Mouse (Mus musculus): ENCODE results near the gene Bicd1. TPM values are rescaled to one million over a fixed set of nuclear protein-coding genes. Genes with fewer than 3 reads are reported as not detected.
"Not testable (repeated sequence)": the region's sequence is repeated elsewhere in the genome, so short reads cannot be mapped to it uniquely, and the experiment has no call there.

The Bicd1 gene
- polyA plus RNA-seq, 1 experiment: 1.0 TPM

- no peak overlapping the region for H3ac ChIP-seq (ENCODE audit: control insufficient read depth, insufficient read length)
- H3K27me3 ChIP-seq (ENCODE audit: control insufficient read depth, insufficient read depth, insufficient read length): no peaks in the 10 kb centered on the region
- TF ChIP-seq MYOD1 (IDR thresholded peaks at IDR 0.05; ENCODE audit: control insufficient read depth in 1 of 3, insufficient read length in 2 of 3, low read depth in 2 of 3): no peak
- TF ChIP-seq TCF12 (IDR thresholded peaks at IDR 0.05; ENCODE audit: insufficient read depth, poor library complexity, severe bottlenecking): no peak
- TF ChIP-seq POLR2AphosphoS2 (IDR thresholded peaks at IDR 0.05; ENCODE audit: insufficient read length, low read depth): no peak
- no peak for TF ChIP-seq CEBPB (IDR thresholded peaks at IDR 0.05; ENCODE audit: insufficient read depth, poor library complexity, severe bottlenecking)
- TF ChIP-seq TCF3 (IDR thresholded peaks at IDR 0.05; ENCODE audit: insufficient read length, low read depth): no peak
- no peak for TF ChIP-seq POLR2A (IDR thresholded peaks at IDR 0.05; ENCODE audit: insufficient read length, low read depth)
- no peak for TF ChIP-seq SRF (IDR thresholded peaks at IDR 0.05; ENCODE audit: control insufficient read depth, insufficient read length, low read depth)
- no peak for TF ChIP-seq E2F4 (IDR thresholded peaks at IDR 0.05; ENCODE audit: insufficient read depth)
- no peak for TF ChIP-seq USF1 (IDR thresholded peaks at IDR 0.05; ENCODE audit: low read depth)
- TF ChIP-seq REST (IDR thresholded peaks at IDR 0.05; ENCODE audit: insufficient read depth, insufficient read length): no peak
- TF ChIP-seq MYOG (IDR thresholded peaks at IDR 0.05; ENCODE audit: control insufficient read depth in 1 of 3, insufficient read depth in 1 of 3, insufficient read length in 2 of 3, low read depth in 2 of 3): no peak
- TF ChIP-seq MAX (IDR thresholded peaks at IDR 0.05; ENCODE audit: low read depth): no peak
- H3K4me3 ChIP-seq: no peak overlapping the region
- H3K36me3 ChIP-seq (ENCODE audit: control insufficient read depth, insufficient read depth): no peaks in the 10 kb centered on the region
- H3K4me2 ChIP-seq (ENCODE audit: low read depth): no peak overlapping the region
- no peaks in the 10 kb centered on the region for H3K79me2 ChIP-seq (ENCODE audit: control insufficient read depth, insufficient read depth)
These were observed 48.6 kb downstream of the Bicd1 start for GRCm38 (mm10) chr6:149457324-149457723.

DNA sequence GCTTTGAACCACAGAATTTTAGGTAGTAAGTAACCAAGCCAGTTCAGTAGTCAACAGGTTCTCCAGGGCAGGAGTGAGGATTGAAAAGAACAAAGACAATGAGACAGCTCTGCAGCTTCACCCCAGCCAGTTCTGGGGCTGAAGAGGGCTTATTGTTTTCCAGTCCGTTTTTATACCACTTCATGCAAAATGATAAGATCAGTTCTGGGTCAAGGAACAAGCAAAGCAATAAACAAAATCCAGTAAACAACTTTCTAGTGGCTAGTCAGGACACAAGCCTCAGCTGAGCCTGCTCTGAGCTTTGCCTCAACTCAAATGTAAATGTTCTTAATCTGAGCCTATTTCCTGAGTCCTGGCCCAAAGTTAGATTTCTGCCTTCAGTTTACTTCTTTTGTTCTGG lies 52.3 kb downstream of the Bicd1 start:
- no peaks in the 10 kb centered on the region for H3K36me3 ChIP-seq (ENCODE audit: control insufficient read depth, insufficient read depth)
- TF ChIP-seq POLR2AphosphoS2 (IDR thresholded peaks at IDR 0.05; ENCODE audit: insufficient read length, low read depth) (no peak), MYOD1 (IDR thresholded peaks at IDR 0.05; ENCODE audit: control insufficient read depth in 1 of 3, insufficient read length in 2 of 3, low read depth in 2 of 3) (no peak), SRF (IDR thresholded peaks at IDR 0.05; ENCODE audit: control insufficient read depth, insufficient read length, low read depth) (no peak), MYOG (IDR thresholded peaks at IDR 0.05; ENCODE audit: control insufficient read depth in 1 of 3, insufficient read depth in 1 of 3, insufficient read length in 2 of 3, low read depth in 2 of 3) (no peak), USF1 (IDR thresholded peaks at IDR 0.05; ENCODE audit: low read depth) (no peak), TCF12 (IDR thresholded peaks at IDR 0.05; ENCODE audit: insufficient read depth, poor library complexity, severe bottlenecking) (no peak), E2F4 (IDR thresholded peaks at IDR 0.05; ENCODE audit: insufficient read depth) (no peak), TCF3 (IDR thresholded peaks at IDR 0.05; ENCODE audit: insufficient read length, low read depth) (no peak), MAX (IDR thresholded peaks at IDR 0.05; ENCODE audit: low read depth) (no peak), CEBPB (IDR thresholded peaks at IDR 0.05; ENCODE audit: insufficient read depth, poor library complexity, severe bottlenecking) (no peak), REST (IDR thresholded peaks at IDR 0.05; ENCODE audit: insufficient read depth, insufficient read length) (no peak), POLR2A (IDR thresholded peaks at IDR 0.05; ENCODE audit: insufficient read length, low read depth) (no peak)
- H3K4me3 ChIP-seq: no peak overlapping the region
- no peaks in the 10 kb centered on the region for H3K79me2 ChIP-seq (ENCODE audit: control insufficient read depth, insufficient read depth)
- H3ac ChIP-seq (ENCODE audit: control insufficient read depth, insufficient read length): no peak overlapping the region
- no peaks in the 10 kb centered on the region for H3K27me3 ChIP-seq (ENCODE audit: control insufficient read depth, insufficient read depth, insufficient read length)
- H3K4me2 ChIP-seq (ENCODE audit: low read depth): no peak overlapping the region

GRCm38 (mm10) chr6:149471477-149471876 lies 62.8 kb downstream of the Bicd1 start:
- no peak overlapping the region for H3K4me2 ChIP-seq (ENCODE audit: low read depth)

DNA sequence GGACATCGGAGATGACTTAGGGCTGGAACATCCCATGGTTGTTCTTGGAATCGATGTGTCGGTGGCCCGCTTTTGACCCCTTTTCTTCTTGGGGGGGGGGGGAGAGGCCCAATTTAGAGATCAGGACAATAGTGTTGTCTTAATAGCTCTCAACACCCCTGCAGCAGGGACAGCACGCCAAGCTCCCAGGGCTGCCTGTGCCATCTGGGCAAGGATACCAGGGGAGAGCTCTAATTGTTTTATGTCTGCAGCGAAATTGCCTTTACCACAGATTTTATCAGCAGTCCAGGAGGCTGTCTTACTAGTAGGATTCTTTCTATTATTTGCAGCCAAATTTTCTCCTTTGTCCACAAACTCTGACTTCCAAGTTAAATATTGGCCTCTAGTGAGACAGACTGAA lies 63.8 kb downstream of the Bicd1 start:
- not testable (repeated sequence) for H3K4me2 ChIP-seq (ENCODE audit: low read depth); H3K4me3 ChIP-seq; H3K36me3 ChIP-seq (ENCODE audit: control insufficient read depth, insufficient read depth); H3K27me3 ChIP-seq (ENCODE audit: control insufficient read depth, insufficient read depth, insufficient read length); H3ac ChIP-seq (ENCODE audit: control insufficient read depth, insufficient read length); H3K79me2 ChIP-seq (ENCODE audit: control insufficient read depth, insufficient read depth)

More at GRCm38 (mm10) chr6:149471477-149471876, 62.8 kb downstream of the Bicd1 start:
- H3K4me3 ChIP-seq: no peak overlapping the region
- no peaks in the 10 kb centered on the region for H3K79me2 ChIP-seq (ENCODE audit: control insufficient read depth, insufficient read depth)
- TF ChIP-seq REST (IDR thresholded peaks at IDR 0.05; ENCODE audit: insufficient read depth, insufficient read length) (no peak), CEBPB (IDR thresholded peaks at IDR 0.05; ENCODE audit: insufficient read depth, poor library complexity, severe bottlenecking) (no peak), USF1 (IDR thresholded peaks at IDR 0.05; ENCODE audit: low read depth) (no peak), POLR2AphosphoS2 (IDR thresholded peaks at IDR 0.05; ENCODE audit: insufficient read length, low read depth) (no peak), TCF12 (IDR thresholded peaks at IDR 0.05; ENCODE audit: insufficient read depth, poor library complexity, severe bottlenecking) (no peak), TCF3 (IDR thresholded peaks at IDR 0.05; ENCODE audit: insufficient read length, low read depth) (no peak), MYOG (IDR thresholded peaks at IDR 0.05; ENCODE audit: control insufficient read depth in 1 of 3, insufficient read depth in 1 of 3, insufficient read length in 2 of 3, low read depth in 2 of 3) (no peak), SRF (IDR thresholded peaks at IDR 0.05; ENCODE audit: control insufficient read depth, insufficient read length, low read depth) (no peak)
- H3K36me3 ChIP-seq (ENCODE audit: control insufficient read depth, insufficient read depth): no peaks in the 10 kb centered on the region
- no peak overlapping the region for H3ac ChIP-seq (ENCODE audit: control insufficient read depth, insufficient read length)
- H3K27me3 ChIP-seq (ENCODE audit: control insufficient read depth, insufficient read depth, insufficient read length): no peaks in the 10 kb centered on the region

- H3K79me2 ChIP-seq (ENCODE audit: control insufficient read depth, insufficient read depth); H3K4me3 ChIP-seq; H3K4me2 ChIP-seq (ENCODE audit: low read depth); H3K36me3 ChIP-seq (ENCODE audit: control insufficient read depth, insufficient read depth); H3K27me3 ChIP-seq (ENCODE audit: control insufficient read depth, insufficient read depth, insufficient read length); H3ac ChIP-seq (ENCODE audit: control insufficient read depth, insufficient read length): not testable (repeated sequence)
These were observed 73.2 kb downstream of the Bicd1 start for GRCm38 (mm10) chr6:149481868-149482267.
